Mouse (Mus musculus): Measurements from ENCODE around the gene Gm42906. TPM values are rescaled to one million over a fixed set of nuclear protein-coding genes. Genes with fewer than 3 reads are reported as not detected.

The Gm42906 gene
- polyA plus RNA-seq, 1 experiment from 2014 or later, result not detected

- 38% methylated on average over 1 of the region's 1 CpGs for WGBS
- TF ChIP-seq CTCF (IDR thresholded peaks at IDR 0.05; ENCODE audit: low read depth), result no peak
- H3K4me1 ChIP-seq (ENCODE audit: insufficient read depth), result peaks cover 19% of the 10 kb centered on the region
- H3K9ac ChIP-seq, result no peak overlapping the region
- DNase-seq (no peak), ATAC-seq (ENCODE audit: insufficient read depth) (peak; percentile 25; the same call in 1 of the 2 replicates)
- no peak overlapping the region for H3K4me2 ChIP-seq
- H3K9me3 ChIP-seq (ENCODE audit: low read depth, low read length), result no peaks in the 10 kb centered on the region
- H3K27ac ChIP-seq (ENCODE audit: low read depth), result peak overlapping the region; percentile 67
- no peaks in the 10 kb centered on the region for H3K27me3 ChIP-seq (ENCODE audit: insufficient read depth, low read length)
- H3K36me3 ChIP-seq (ENCODE audit: insufficient read depth), result no peaks in the 10 kb centered on the region
- no peak overlapping the region for H3K4me3 ChIP-seq (ENCODE audit: low read depth, low read length)
These were observed 272.7 kb downstream of the Gm42906 start for GRCm38 (mm10) chr5:151155247-151155646.

- no peak overlapping the region for H3K9ac ChIP-seq
- WGBS, result 26% methylated on average over 3 of the region's 3 CpGs
- ATAC-seq (ENCODE audit: insufficient read depth), result peak; percentile 79
- H3K9me3 ChIP-seq (ENCODE audit: low read depth, low read length), result no peaks in the 10 kb centered on the region
- peaks cover 19% of the 10 kb centered on the region for H3K4me1 ChIP-seq (ENCODE audit: insufficient read depth)
- no peak overlapping the region for H3K4me3 ChIP-seq (ENCODE audit: low read depth, low read length)
- no peaks in the 10 kb centered on the region for H3K36me3 ChIP-seq (ENCODE audit: insufficient read depth)
- H3K27ac ChIP-seq (ENCODE audit: low read depth), result peak overlapping the region; percentile 67
- TF ChIP-seq CTCF (IDR thresholded peaks at IDR 0.05; ENCODE audit: low read depth), result no peak
- no peaks in the 10 kb centered on the region for H3K27me3 ChIP-seq (ENCODE audit: insufficient read depth, low read length)
- peak; percentile 67 for DNase-seq
- no peak overlapping the region for H3K4me2 ChIP-seq
These were observed 273.2 kb downstream of the Gm42906 start for GRCm38 (mm10) chr5:151154780-151155179.

- Histone ChIP-seq H3K9me3 (ENCODE audit: low read depth, low read length) (no peaks in the 10 kb centered on the region), H3K27me3 (ENCODE audit: insufficient read depth, low read length) (no peaks in the 10 kb centered on the region), H3K27ac (ENCODE audit: low read depth) (no peak overlapping the region), H3K4me3 (ENCODE audit: low read depth, low read length) (no peak overlapping the region), H3K4me1 (ENCODE audit: insufficient read depth) (peaks cover 19% of the 10 kb centered on the region), H3K4me2 (no peak overlapping the region), H3K36me3 (ENCODE audit: insufficient read depth) (no peaks in the 10 kb centered on the region), H3K9ac (no peak overlapping the region)
- DNase-seq (no peak), ATAC-seq (ENCODE audit: insufficient read depth) (no peak)
- WGBS, result 67% methylated on average over 4 of the region's 4 CpGs
- no peak for TF ChIP-seq CTCF (IDR thresholded peaks at IDR 0.05; ENCODE audit: low read depth)
These were observed 273.9 kb downstream of the Gm42906 start for GRCm38 (mm10) chr5:151154030-151154429.

GRCm38 (mm10) chr5:151151549-151151948 lies 276.4 kb downstream of the Gm42906 start:
- no peak overlapping the region for H3K4me2 ChIP-seq
- TF ChIP-seq CTCF (IDR thresholded peaks at IDR 0.05; ENCODE audit: low read depth), result peak; percentile 39
- DNase-seq, result no peak
- H3K9me3 ChIP-seq (ENCODE audit: low read depth, low read length), result no peaks in the 10 kb centered on the region
- H3K4me1 ChIP-seq (ENCODE audit: insufficient read depth), result peaks cover 19% of the 10 kb centered on the region
- no peak for ATAC-seq (ENCODE audit: insufficient read depth)
- no peak overlapping the region for H3K27ac ChIP-seq (ENCODE audit: low read depth)
- WGBS, result 83% methylated on average over 9 of the region's 9 CpGs
- no peaks in the 10 kb centered on the region for H3K27me3 ChIP-seq (ENCODE audit: insufficient read depth, low read length)
- H3K4me3 ChIP-seq (ENCODE audit: low read depth, low read length), result no peak overlapping the region
- H3K36me3 ChIP-seq (ENCODE audit: insufficient read depth), result no peaks in the 10 kb centered on the region
- H3K9ac ChIP-seq, result no peak overlapping the region

DNA sequence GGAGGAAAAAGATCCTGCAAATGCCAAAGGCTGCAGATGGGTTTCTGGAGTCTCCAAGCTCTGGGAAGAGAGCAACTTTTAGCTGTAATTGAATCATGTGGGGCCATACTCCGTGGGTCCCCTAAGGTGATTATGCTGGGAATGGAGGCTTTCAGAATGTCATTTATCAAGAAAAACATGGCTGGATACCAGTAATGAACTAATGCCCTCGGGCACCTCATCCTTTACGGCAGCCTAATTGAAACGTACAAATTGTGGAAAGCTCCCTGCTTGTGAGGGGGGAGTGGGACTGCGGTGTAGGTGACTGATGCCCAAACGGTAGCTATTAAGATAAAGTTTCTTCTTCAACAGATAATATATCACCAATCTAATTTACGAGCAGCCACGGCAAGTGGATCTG lies 278.5 kb downstream of the Gm42906 start:
- no peak overlapping the region for H3K27ac ChIP-seq (ENCODE audit: low read depth)
- H3K4me3 ChIP-seq (ENCODE audit: low read depth, low read length), result no peak overlapping the region
- H3K4me2 ChIP-seq, result no peak overlapping the region
- DNase-seq (no peak), ATAC-seq (ENCODE audit: insufficient read depth) (no peak)
- WGBS, result 29% methylated on average over 8 of the region's 8 CpGs
- H3K4me1 ChIP-seq (ENCODE audit: insufficient read depth), result peaks cover 8% of the 10 kb centered on the region
- H3K27me3 ChIP-seq (ENCODE audit: insufficient read depth, low read length), result no peaks in the 10 kb centered on the region
- TF ChIP-seq CTCF (IDR thresholded peaks at IDR 0.05; ENCODE audit: low read depth), result no peak
- no peaks in the 10 kb centered on the region for H3K9me3 ChIP-seq (ENCODE audit: low read depth, low read length)
- H3K36me3 ChIP-seq (ENCODE audit: insufficient read depth), result no peaks in the 10 kb centered on the region
- no peak overlapping the region for H3K9ac ChIP-seq

DNA sequence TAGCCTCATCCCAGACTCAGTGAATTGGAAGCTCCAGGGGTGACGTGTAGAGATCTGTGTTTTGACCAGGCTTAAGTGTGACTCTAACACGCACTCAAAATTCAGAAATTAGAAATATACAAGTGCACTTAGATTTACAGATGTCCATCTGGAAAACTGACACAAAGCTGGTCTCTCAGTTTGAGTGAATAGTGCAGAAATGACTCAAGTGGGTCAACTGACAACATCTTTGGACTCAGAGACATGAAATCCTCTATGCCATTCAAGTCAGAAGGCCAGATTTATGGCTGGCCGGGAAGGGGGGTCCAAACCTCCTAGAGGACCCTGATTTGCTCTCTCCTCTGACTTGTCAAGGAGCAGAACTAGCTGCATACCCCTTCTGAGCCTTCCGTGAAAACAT lies 279.9 kb downstream of the Gm42906 start:
- Histone ChIP-seq H3K9me3 (ENCODE audit: low read depth, low read length) (no peaks in the 10 kb centered on the region), H3K9ac (no peak overlapping the region), H3K4me1 (ENCODE audit: insufficient read depth) (peaks cover 11% of the 10 kb centered on the region), H3K4me2 (no peak overlapping the region), H3K4me3 (ENCODE audit: low read depth, low read length) (no peak overlapping the region), H3K36me3 (ENCODE audit: insufficient read depth) (no peaks in the 10 kb centered on the region), H3K27me3 (ENCODE audit: insufficient read depth, low read length) (no peaks in the 10 kb centered on the region), H3K27ac (ENCODE audit: low read depth) (no peak overlapping the region)
- no peak for DNase-seq
- ATAC-seq (ENCODE audit: insufficient read depth), result no peak
- 74% methylated on average over 4 of the region's 4 CpGs for WGBS
- no peak for TF ChIP-seq CTCF (IDR thresholded peaks at IDR 0.05; ENCODE audit: low read depth)

DNA sequence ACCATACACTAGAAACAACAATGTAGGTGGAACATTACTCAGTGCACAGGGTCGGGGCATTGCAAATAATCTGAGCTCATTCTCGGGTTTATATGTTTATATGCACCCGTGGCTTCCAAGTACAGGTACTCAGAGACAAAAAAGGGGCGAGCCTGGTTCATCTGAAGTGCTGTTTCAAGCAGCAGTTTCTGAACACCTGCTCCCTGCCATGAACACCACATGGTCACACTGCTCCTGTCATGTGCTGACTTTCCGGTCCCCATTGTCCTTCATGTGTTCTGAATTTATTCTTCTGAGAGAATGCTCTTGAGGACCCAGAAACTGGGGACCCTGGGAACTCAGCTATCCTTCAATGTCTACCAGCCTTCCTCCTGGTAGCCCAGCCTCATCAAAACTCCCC lies 282.2 kb downstream of the Gm42906 start:
- no peak overlapping the region for H3K4me3 ChIP-seq (ENCODE audit: low read depth, low read length)
- 56% methylated on average over 5 of the region's 5 CpGs for WGBS
- no peak overlapping the region for H3K4me2 ChIP-seq
- H3K27me3 ChIP-seq (ENCODE audit: insufficient read depth, low read length), result no peaks in the 10 kb centered on the region
- DNase-seq (no peak), ATAC-seq (ENCODE audit: insufficient read depth) (no peak)
- H3K9me3 ChIP-seq (ENCODE audit: low read depth, low read length), result no peaks in the 10 kb centered on the region
- no peaks in the 10 kb centered on the region for H3K36me3 ChIP-seq (ENCODE audit: insufficient read depth)
- H3K9ac ChIP-seq, result no peak overlapping the region
- TF ChIP-seq CTCF (IDR thresholded peaks at IDR 0.05; ENCODE audit: low read depth), result no peak
- peaks cover 25% of the 10 kb centered on the region for H3K4me1 ChIP-seq (ENCODE audit: insufficient read depth)
- H3K27ac ChIP-seq (ENCODE audit: low read depth), result no peak overlapping the region

- Histone ChIP-seq H3K36me3 (ENCODE audit: insufficient read depth) (no peaks in the 10 kb centered on the region), H3K4me2 (no peak overlapping the region), H3K4me3 (ENCODE audit: low read depth, low read length) (no peak overlapping the region), H3K9me3 (ENCODE audit: low read depth, low read length) (no peaks in the 10 kb centered on the region), H3K27ac (ENCODE audit: low read depth) (peak overlapping the region; percentile 90), H3K4me1 (ENCODE audit: insufficient read depth) (peaks cover 25% of the 10 kb centered on the region), H3K27me3 (ENCODE audit: insufficient read depth, low read length) (no peaks in the 10 kb centered on the region), H3K9ac (no peak overlapping the region)
- 45% methylated on average over 5 of the region's 5 CpGs for WGBS
- TF ChIP-seq CTCF (IDR thresholded peaks at IDR 0.05; ENCODE audit: low read depth), result no peak
- DNase-seq (no peak), ATAC-seq (ENCODE audit: insufficient read depth) (no peak)
These were observed 284.0 kb downstream of the Gm42906 start for GRCm38 (mm10) chr5:151143955-151144354.

All from lung, embryonic 14.5 days (tissue).